Mouse (Mus musculus) ES-Bruce4 (cell line): ENCODE measurements around the gene Rbm28. TPM values are rescaled to one million over a fixed set of nuclear protein-coding genes. Genes with fewer than 3 reads are reported as not detected.

Source experiments
- H3K27ac ChIP-seq: 2 replicates; pipeline ENCODE4 v1.5.1; 2012; ENCODE audit warnings: low read length, inconsistent platforms; ENCODE audit not compliant: insufficient read depth
- H3K27me3 ChIP-seq: 2 replicates; pipeline ENCODE4 v1.6.1; 2012; ENCODE audit warnings: mild to moderate bottlenecking, low read length, inconsistent platforms; ENCODE audit not compliant: control insufficient read depth, poor library complexity, insufficient read depth, severe bottlenecking
- H3K36me3 ChIP-seq: 2 replicates; pipeline ENCODE4 v1.6.1; 2012; ENCODE audit warnings: inconsistent platforms, mild to moderate bottlenecking, low read length, moderate library complexity; ENCODE audit not compliant: control insufficient read depth, poor library complexity, insufficient read depth, severe bottlenecking
- H3K4me1 ChIP-seq: one replicate; pipeline ENCODE4 v1.8.1; 2011; ENCODE audit warnings: low read length; ENCODE audit not compliant: control insufficient read depth, insufficient read depth
- H3K4me3 ChIP-seq: 2 replicates; pipeline ENCODE4 v1.5.1; 2011; ENCODE audit warnings: low read depth, mild to moderate bottlenecking, low read length
- H3K9ac ChIP-seq: 2 replicates; pipeline ENCODE4 v1.6.1; 2012; ENCODE audit warnings: low read depth, mild to moderate bottlenecking, inconsistent platforms; ENCODE audit not compliant: poor library complexity, severe bottlenecking
- H3K9me3 ChIP-seq: replicated peaks from 2 replicates; pipeline ENCODE4 v1.6.1; 2012; ENCODE audit warnings: mild to moderate bottlenecking, low read length, inconsistent platforms; ENCODE audit not compliant: control insufficient read depth, poor library complexity, insufficient read depth, severe bottlenecking
- CTCF ChIP-seq: IDR thresholded peaks from one replicate; pipeline ENCODE4 v1.8.1; 2011; ENCODE audit warnings: low read depth, low read length
- EP300 ChIP-seq: IDR thresholded peaks from 2 replicates; pipeline ENCODE4 v1.6.1; 2011; ENCODE audit warnings: low read depth, low read length; ENCODE audit not compliant: insufficient read depth
- POLR2A ChIP-seq: IDR thresholded peaks from one replicate; pipeline ENCODE4 v1.8.1; 2011; ENCODE audit warnings: low read length; ENCODE audit not compliant: insufficient read depth
- polyA plus RNA-seq: library from polyadenylated mRNA; stranded (reverse); fragments of >200 nt; gene quantifications from 2 replicates; pipeline ENCODE4 v1.2.4, GENCODE M21; 2011; ENCODE audit warnings: low read depth; ENCODE audit not compliant: missing spikeins, insufficient read depth, insufficient read length

The Rbm28 gene
- polyA plus RNA-seq, 1 experiment: 94.5 TPM

- H3K27me3 ChIP-seq: no peaks in the 10 kb centered on the region
- H3K4me3 ChIP-seq: peak overlapping the region; percentile 40
- H3K36me3 ChIP-seq: no peaks in the 10 kb centered on the region
- H3K4me1 ChIP-seq: no peaks in the 10 kb centered on the region
- no peak overlapping the region for H3K27ac ChIP-seq
- TF ChIP-seq POLR2A (no peak), EP300 (0 out of 2 replicates have a peak, but pooled peaks have one; percentile 29), CTCF (peak; percentile 40)
- peak overlapping the region; percentile 13; the same call in 1 of the 2 replicates for H3K9ac ChIP-seq
- no peaks in the 10 kb centered on the region for H3K9me3 ChIP-seq
Observed at GRCm38 (mm10) chr6:29082776-29083354, 81.9 kb downstream of the Rbm28 start.

GRCm38 (mm10) chr6:29081826-29082363 is 82.9 kb downstream of the Rbm28 start:
- Histone ChIP-seq H3K9ac (no peak overlapping the region), H3K27me3 (no peaks in the 10 kb centered on the region), H3K4me3 (no peak overlapping the region), H3K27ac (no peak overlapping the region), H3K4me1 (no peaks in the 10 kb centered on the region), H3K36me3 (no peaks in the 10 kb centered on the region), H3K9me3 (no peaks in the 10 kb centered on the region)
- TF ChIP-seq EP300 (no peak), CTCF (no peak), POLR2A (no peak)

GRCm38 (mm10) chr6:29079291-29079690 is 85.5 kb downstream of the Rbm28 start:
- no peaks in the 10 kb centered on the region for H3K9me3 ChIP-seq

GRCm38 (mm10) chr6:29074133-29074469 is 90.7 kb downstream of the Rbm28 start:
- no peaks in the 10 kb centered on the region for H3K4me1 ChIP-seq
- TF ChIP-seq EP300 (no peak), CTCF (no peak), POLR2A (no peak)

More at GRCm38 (mm10) chr6:29079291-29079690, 85.5 kb downstream of the Rbm28 start:
- Histone ChIP-seq H3K9ac (no peak overlapping the region), H3K36me3 (no peaks in the 10 kb centered on the region), H3K4me1 (no peaks in the 10 kb centered on the region), H3K27ac (no peak overlapping the region), H3K27me3 (no peaks in the 10 kb centered on the region), H3K4me3 (no peak overlapping the region)
- no peak for TF ChIP-seq CTCF

More at GRCm38 (mm10) chr6:29074133-29074469, 90.7 kb downstream of the Rbm28 start:
- Histone ChIP-seq H3K36me3 (no peaks in the 10 kb centered on the region), H3K9ac (no peak overlapping the region), H3K4me3 (no peak overlapping the region), H3K9me3 (no peaks in the 10 kb centered on the region), H3K27me3 (no peaks in the 10 kb centered on the region; the same call in 1 of the 2 replicates), H3K27ac (no peak overlapping the region)

Other genes with a start within 250 kb of the Rbm28 start
- not detected in 2 replicates for gene Lep, start 104.8 kb downstream of the Rbm28 start, polyA plus RNA-seq
- 0.20 and 0.52 TPM in 2 replicates for gene Prrt4, start 14.6 kb upstream of the Rbm28 start, polyA plus RNA-seq
- gene Impdh1, start 51.4 kb upstream of the Rbm28 start, polyA plus RNA-seq: 25.7 and 29.8 TPM in 2 replicates
- gene Hilpda, start 107.5 kb upstream of the Rbm28 start, polyA plus RNA-seq: 18.4 and 21.8 TPM in 2 replicates
- gene Fam71f2, start 114.6 kb upstream of the Rbm28 start, polyA plus RNA-seq: 1.5 and 1.9 TPM in 2 replicates
- not detected in 2 replicates for gene Fam71f1, start 154.1 kb upstream of the Rbm28 start, polyA plus RNA-seq
- gene Calu, start 183.1 kb upstream of the Rbm28 start, polyA plus RNA-seq: 269 and 284 TPM in 2 replicates
- gene Opn1sw, start 223.5 kb upstream of the Rbm28 start, polyA plus RNA-seq: not detected in 2 replicates
- gene Ccdc136, start 231.3 kb upstream of the Rbm28 start, polyA plus RNA-seq: 22.7 and 28.4 TPM in 2 replicates